ENCODE assay signal across 32 mouse cellular contexts in the genomic region with DNA sequence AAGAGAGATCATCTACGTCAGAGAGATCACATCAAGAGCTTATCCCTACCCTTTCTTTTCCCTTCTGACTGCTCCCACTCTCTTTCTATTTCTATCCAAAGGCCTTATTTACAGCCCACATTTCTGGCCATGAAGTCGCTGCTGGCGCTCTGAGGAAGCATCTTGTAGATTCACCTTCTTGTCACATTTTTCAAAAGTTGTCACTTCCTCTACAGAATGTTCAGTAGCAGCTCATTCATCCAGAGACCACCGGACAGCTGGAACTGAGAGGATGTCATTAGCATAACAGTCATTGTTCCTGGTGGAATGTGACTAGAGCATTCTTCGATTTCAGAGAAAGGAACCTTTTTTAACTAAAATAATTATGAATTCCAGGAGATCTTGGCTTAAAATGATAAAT. TPM values are rescaled to one million over a fixed set of nuclear protein-coding genes. Genes with fewer than 3 reads are reported as not detected.
DNase-seq lines count a peak whose midpoint lies in the region; ATAC-seq lines count a peak whose summit lies in the region.
"Had no signal": no experiment of that assay in that cellular context is flagged by ENCODE, and none has a peak within 500 bp of the region (broad histone marks: within the 10 kb centered on the region; RNA-seq: fewer than 3 reads in every experiment).

No protein-coding gene starts in this region.

- no peaks in the 10 kb centered on the region for H3K4me1 ChIP-seq in midbrain, embryonic 15.5 days
- H3K4me1 ChIP-seq: forebrain, embryonic 10.5 days; forebrain, embryonic 13.5 days; hindbrain, embryonic 12.5 days; hindbrain, embryonic 15.5 days had no signal

- no peak overlapping the region for H3K9ac ChIP-seq in midbrain, embryonic 15.5 days
- H3K9ac ChIP-seq: forebrain, embryonic 13.5 days; hindbrain, embryonic 12.5 days; hindbrain, embryonic 15.5 days had no signal

- H3K4me3 ChIP-seq in midbrain, embryonic 15.5 days = no peak overlapping the region
- H3K4me3 ChIP-seq: forebrain, embryonic 10.5 days; forebrain, embryonic 13.5 days; heart, adult 2 months; hindbrain, embryonic 12.5 days; hindbrain, embryonic 15.5 days had no signal

- DNase-seq in embryo, embryonic 10.5 days (ENCODE audit: low spot score) = peak; percentile 4
- DNase-seq in embryo, embryonic 10 days (ENCODE audit: low spot score) = no peak
- peak; percentile 15 for DNase-seq in right cerebral cortex, adult 18-20 months
- DNase-seq in right cerebral cortex, postnatal 4 days = no peak
- DNase-seq in brain, adult 2 months (ENCODE audit: low read depth, low spot score) = peak; percentile 33
- no peak for DNase-seq in heart, adult 8-10 months (ENCODE audit: low spot score)
- DNase-seq: adrenal gland, postnatal 10 days; adrenal gland, postnatal 36 days; cerebellum, adult 11 months; cerebellum, adult 2 months; cerebellum, adult 9-11 months; cerebellum, postnatal 25 days; gastrocnemius, postnatal 10 days; gastrocnemius, postnatal 36 days; heart, adult 2 months had no signal

- 35% methylated on average over 5 of the region's 5 CpGs for WGBS in midbrain, embryonic 15.5 days

- no peaks in the 10 kb centered on the region for H3K36me3 ChIP-seq in midbrain, embryonic 15.5 days (replicated peaks)
- H3K36me3 ChIP-seq: forebrain, embryonic 10.5 days; G1E; hindbrain, embryonic 12.5 days; hindbrain, embryonic 15.5 days had no signal

- no peaks in the 10 kb centered on the region for H3K27me3 ChIP-seq in midbrain, embryonic 15.5 days (replicated peaks)
- H3K27me3 ChIP-seq: forebrain, embryonic 13.5 days; hindbrain, embryonic 12.5 days; hindbrain, embryonic 15.5 days had no signal

- no peak overlapping the region for H3K4me2 ChIP-seq in midbrain, embryonic 15.5 days
- H3K4me2 ChIP-seq: forebrain, embryonic 13.5 days; heart, embryonic 11.5 days; hindbrain, embryonic 12.5 days; hindbrain, embryonic 15.5 days had no signal

- no peaks in the 10 kb centered on the region for H3K9me3 ChIP-seq in midbrain, embryonic 15.5 days
- H3K9me3 ChIP-seq: forebrain, embryonic 10.5 days; forebrain, embryonic 13.5 days; G1E; hindbrain, embryonic 12.5 days; hindbrain, embryonic 15.5 days had no signal

- ATAC-seq in midbrain, embryonic 15.5 days (replicated peaks) = no peak
- ATAC-seq: forebrain, embryonic 13.5 days; forebrain, embryonic 16.5 days had no signal

- H3K27ac ChIP-seq in midbrain, embryonic 15.5 days = no peak overlapping the region
- H3K27ac ChIP-seq: forebrain, embryonic 10.5 days; forebrain, embryonic 13.5 days; heart, adult 2 months; hindbrain, embryonic 12.5 days; hindbrain, embryonic 15.5 days had no signal

RNA-seq across cellular contexts. Expression of a gene that starts 26.6 kb away (rescaled TPM):
- polyA plus RNA-seq in midbrain, embryonic 15.5 days (2015; fragmentation: Nextera tagmentation; extraction: Ambion mirVana) = not detected in 2 replicates
- total RNA-seq in heart, adult 8-10 months (2022) = not detected
- total RNA-seq: gastrocnemius, postnatal 10 days; gastrocnemius, postnatal 36 days; heart, postnatal 25 days had no signal
- polyA plus RNA-seq: cerebellum, adult 2 months; embryonic facial prominence, embryonic 11.5 days; forebrain, embryonic 10.5 days; forebrain, embryonic 13.5 days; forebrain, embryonic 16.5 days; heart, embryonic 11.5 days; heart, embryonic 14.5 days; heart, postnatal 0 days; hindbrain, embryonic 15.5 days had no signal

RNA-seq across cellular contexts. Expression of a gene that starts 54.2 kb away (rescaled TPM):
- polyA plus RNA-seq in midbrain, embryonic 15.5 days (2015; fragmentation: Nextera tagmentation; extraction: Ambion mirVana) = not detected in 2 replicates
- not detected for total RNA-seq in heart, adult 8-10 months (2022)
- total RNA-seq: adrenal gland, adult 18-20 months; adrenal gland, postnatal 10 days; adrenal gland, postnatal 36 days; common myeloid progenitor, adult 5-6 weeks; G1E; gastrocnemius, postnatal 10 days; gastrocnemius, postnatal 36 days; granulocyte monocyte progenitor cell, adult 5-6 weeks; heart, adult 2 months; heart, postnatal 25 days; hematopoietic stem cell, adult 5-6 weeks had no signal
- polyA plus RNA-seq: cerebellum, adult 2 months; embryonic facial prominence, embryonic 11.5 days; forebrain, embryonic 10.5 days; forebrain, embryonic 13.5 days; forebrain, embryonic 16.5 days; G1E; heart, adult 2 months; heart, embryonic 11.5 days; heart, embryonic 14.5 days; heart, postnatal 0 days; hindbrain, embryonic 12.5 days; hindbrain, embryonic 15.5 days; intestine, embryonic 14.5 days had no signal

Comparison
In these comparisons a context has a peak if more than half of its experiments do, and no peak if none do; other contexts are left out.
1. DNase-seq: peak in embryo, embryonic 10.5 days (single experiment), right cerebral cortex, adult 18-20 months (single experiment) and brain, adult 2 months (single experiment); none in embryo, embryonic 10 days (single experiment), right cerebral cortex, postnatal 4 days (single experiment) and heart, adult 8-10 months (single experiment).